Mouse (Mus musculus) embryonic fibroblast, embryonic 13.5 days (primary cell): ENCODE data around the gene Cdc42bpb.

Experiments used
- CTCF ChIP-seq: IDR thresholded peaks from 2 replicates; pipeline ENCODE4 v1.5.1; 2011; ENCODE audit warnings: mild to moderate bottlenecking, control low read depth, low read length, moderate library complexity, borderline replicate concordance; ENCODE audit not compliant: insufficient read depth
- POLR2A ChIP-seq: IDR thresholded peaks from 2 replicates; pipeline ENCODE4 v1.6.1; 2011; ENCODE audit warnings: low read depth, mild to moderate bottlenecking, control low read depth, low read length, moderate library complexity

- TF ChIP-seq POLR2A (no peak), CTCF (no peak)
These were observed 7.3 kb downstream of the Cdc42bpb start for GRCm38 (mm10) chr12:111370249-111370648.
